Comparison of ENCODE assay signal across 11 mouse cellular contexts in the genomic region with DNA sequence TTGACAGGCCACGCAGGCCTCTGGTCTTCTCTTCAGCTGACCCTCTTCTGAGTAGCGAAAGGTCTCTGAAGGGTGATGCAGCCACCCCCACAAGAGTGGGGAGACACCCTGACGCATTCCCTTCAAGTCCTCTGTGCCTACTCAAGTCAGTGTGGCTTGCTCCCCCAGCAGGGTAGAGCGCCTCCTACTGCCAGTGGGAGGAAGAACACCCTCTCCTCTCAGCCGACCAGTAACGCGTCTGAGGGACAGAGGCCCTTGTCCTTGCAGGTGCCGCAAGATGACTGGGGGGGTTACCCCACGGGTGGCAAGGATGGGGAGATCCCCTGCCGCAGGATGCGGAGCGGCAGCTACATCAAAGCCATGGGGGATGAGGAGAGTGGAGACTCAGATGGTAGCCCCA. TPM values are rescaled to one million over a fixed set of nuclear protein-coding genes. Genes with fewer than 3 reads are reported as not detected.
DNase-seq lines count a peak whose midpoint lies in the region; ATAC-seq and TF ChIP-seq lines count a peak whose summit lies in the region.
"Had no signal": no experiment of that assay in that cellular context is flagged by ENCODE, and none has a peak within 500 bp of the region (broad histone marks: within the 10 kb centered on the region; RNA-seq: fewer than 3 reads in every experiment).

No protein-coding gene starts in this region.

- H3K9me3 ChIP-seq in kidney, postnatal 0 days (replicated peaks; ENCODE audit: low read length): no peaks in the 10 kb centered on the region
- H3K9me3 ChIP-seq in forebrain, embryonic 16.5 days (ENCODE audit: control insufficient read depth, low read length): no peaks in the 10 kb centered on the region
- H3K9me3 ChIP-seq: hindbrain, embryonic 15.5 days; liver, embryonic 13.5 days had no signal

- no peaks in the 10 kb centered on the region for H3K36me3 ChIP-seq in kidney, postnatal 0 days (ENCODE audit: insufficient read depth, low read length)
- no peaks in the 10 kb centered on the region for H3K36me3 ChIP-seq in forebrain, embryonic 16.5 days (ENCODE audit: control insufficient read depth, insufficient read depth)
- H3K36me3 ChIP-seq: liver, embryonic 13.5 days had no signal

- 69% methylated on average over 12 of the region's 12 CpGs for WGBS in kidney, postnatal 0 days
- WGBS in forebrain, embryonic 16.5 days: 64% methylated on average over 12 of the region's 12 CpGs

- H3K4me2 ChIP-seq in kidney, postnatal 0 days (ENCODE audit: low read length): no peak overlapping the region
- H3K4me2 ChIP-seq in forebrain, embryonic 16.5 days (ENCODE audit: low read length): no peak overlapping the region
- H3K4me2 ChIP-seq: hindbrain, embryonic 15.5 days; liver, embryonic 13.5 days had no signal

- TF ChIP-seq POLR2A in cortical plate, adult 2 months (IDR thresholded peaks at IDR 0.05; ENCODE audit: extremely low read depth, insufficient read depth, low read length): no peak

- peak; percentile 23; the same call in 1 of the 2 replicates for TF ChIP-seq CTCF in kidney, postnatal 0 days (IDR thresholded peaks at IDR 0.05; ENCODE audit: low read depth)
- peak; percentile 50 for TF ChIP-seq CTCF in cortical plate, adult 2 months (IDR thresholded peaks at IDR 0.05; ENCODE audit: extremely low read depth, insufficient read depth, low read length)

- H3K27ac ChIP-seq in kidney, postnatal 0 days: no peak overlapping the region
- H3K27ac ChIP-seq in cortical plate, adult 2 months (ENCODE audit: insufficient read depth, low read length): 0 out of 2 replicates have a peak overlapping the region, but pooled peaks have one; percentile 11
- no peak overlapping the region for H3K27ac ChIP-seq in forebrain, embryonic 16.5 days (ENCODE audit: low read length)
- H3K27ac ChIP-seq: hindbrain, embryonic 15.5 days; liver, embryonic 13.5 days had no signal

- no peak for DNase-seq in kidney, postnatal 0 days (ENCODE audit: low spot score)
- DNase-seq in kidney, postnatal 14 days: no peak
- DNase-seq in thymus, postnatal 14 days: peak; percentile 15
- no peak for DNase-seq in thymus, postnatal 0 days (ENCODE audit: low spot score)
- DNase-seq in ovary, postnatal 10 days (ENCODE audit: low spot score): no peak
- DNase-seq: gastrocnemius, postnatal 25 days; layer of hippocampus, adult 9-11 months; liver, embryonic 13.5 days had no signal

- no peaks in the 10 kb centered on the region for H3K4me1 ChIP-seq in kidney, postnatal 0 days (replicated peaks; ENCODE audit: insufficient read depth, low read length)
- H3K4me1 ChIP-seq in cortical plate, adult 2 months (ENCODE audit: control insufficient read depth, insufficient read depth, low read length): peaks cover 7% of the 10 kb centered on the region
- no peaks in the 10 kb centered on the region for H3K4me1 ChIP-seq in forebrain, embryonic 16.5 days (replicated peaks; ENCODE audit: control insufficient read depth, insufficient read depth, low read length)
- H3K4me1 ChIP-seq: liver, embryonic 13.5 days had no signal

- ATAC-seq in kidney, postnatal 0 days (replicated peaks; ENCODE audit: low FRiP score, low read depth): no peak
- ATAC-seq in forebrain, embryonic 16.5 days: no peak

- no peaks in the 10 kb centered on the region for H3K27me3 ChIP-seq in kidney, postnatal 0 days (ENCODE audit: insufficient read depth, low read length)
- no peaks in the 10 kb centered on the region for H3K27me3 ChIP-seq in forebrain, embryonic 16.5 days (replicated peaks; ENCODE audit: control insufficient read depth, insufficient read depth, low read length)
- H3K27me3 ChIP-seq: hindbrain, embryonic 15.5 days; liver, embryonic 13.5 days had no signal

- H3K4me3 ChIP-seq in kidney, postnatal 0 days (replicated peaks; ENCODE audit: low read depth, low read length): no peak overlapping the region
- no peak overlapping the region for H3K4me3 ChIP-seq in cortical plate, adult 2 months (ENCODE audit: insufficient read depth, low read length)
- H3K4me3 ChIP-seq in forebrain, embryonic 16.5 days (replicated peaks; ENCODE audit: low read length): no peak overlapping the region
- H3K4me3 ChIP-seq: hindbrain, embryonic 15.5 days; liver, embryonic 13.5 days had no signal

- H3K9ac ChIP-seq in kidney, postnatal 0 days (ENCODE audit: low read depth, low read length): no peak overlapping the region
- H3K9ac ChIP-seq in forebrain, embryonic 16.5 days (replicated peaks; ENCODE audit: low read depth, low read length): no peak overlapping the region
- H3K9ac ChIP-seq: hindbrain, embryonic 15.5 days; liver, embryonic 13.5 days had no signal

RNA-seq across cellular contexts. Expression of a gene that starts 30.4 kb away (rescaled TPM):
- 0.24 and 0.37 TPM in 2 replicates for polyA plus RNA-seq in kidney, postnatal 0 days (2015; fragmentation: Nextera tagmentation; extraction: Ambion mirVana)
- 0.55 and 0.80 TPM in 2 replicates for polyA plus RNA-seq in thymus, postnatal 0 days (2015; fragmentation: Nextera tagmentation; extraction: Ambion mirVana)
- polyA plus RNA-seq in cortical plate, adult 2 months (2012; rRNA removed): 222 and 224 TPM in 2 replicates
- polyA plus RNA-seq in forebrain, embryonic 16.5 days (2015; fragmentation: Nextera tagmentation; extraction: Ambion mirVana): 7.7 and 8.3 TPM in 2 replicates

RNA-seq across cellular contexts. Expression of a gene that starts 44.2 kb away (rescaled TPM):
- 67.5 and 72.2 TPM in 2 replicates for polyA plus RNA-seq in kidney, postnatal 0 days (2015; fragmentation: Nextera tagmentation; extraction: Ambion mirVana)
- polyA plus RNA-seq in thymus, postnatal 0 days (2015; fragmentation: Nextera tagmentation; extraction: Ambion mirVana): 57.9 and 59.4 TPM in 2 replicates
- polyA plus RNA-seq in cortical plate, adult 2 months (2012; rRNA removed): 85.9 and 87.5 TPM in 2 replicates
- 49.3 and 52.8 TPM in 2 replicates for polyA plus RNA-seq in forebrain, embryonic 16.5 days (2015; fragmentation: Nextera tagmentation; extraction: Ambion mirVana)

Comparison
In these comparisons a context has a peak if more than half of its experiments do, and no peak if none do; other contexts are left out.
1. RNA of a gene that starts 30.4 kb away (polyA plus RNA-seq): 222 to 224 TPM in cortical plate, adult 2 months; 7.7 to 8.3 TPM in forebrain, embryonic 16.5 days, 0.55 to 0.80 TPM in thymus, postnatal 0 days and 0.24 to 0.37 TPM in kidney, postnatal 0 days; every median in the first group is over 10 times any median in the second.